Mouse (Mus musculus) kidney, postnatal 0 days (tissue): Measurements from ENCODE around the gene Tmem82. TPM values are rescaled to one million over a fixed set of nuclear protein-coding genes. Genes with fewer than 3 reads are reported as not detected.

Source experiments
- ATAC-seq: fragments of 200-750 bp; cut with Nextera tagmentation; replicated peaks from 2 replicates; pipeline ENCODE4 v1.8.0; 2017; ENCODE audit warnings: low read depth, moderate number of reproducible peaks, moderate TSS enrichment, moderate library complexity; ENCODE audit not compliant: low FRiP score
- DNase-seq: peaks from one replicate; pipeline ENCODE4 v3.0.0-alpha.2; 2016; ENCODE audit warnings: low spot score
- H3K27ac ChIP-seq: fragments of 300-500 bp; sonication (generic); 2 replicates; pipeline ENCODE4 v1.5.1; 2014; ENCODE audit warnings: mild to moderate bottlenecking
- H3K27me3 ChIP-seq: fragments of 300-500 bp; sonication (generic); 2 replicates; pipeline ENCODE4 v1.6.1; 2014; ENCODE audit warnings: low read length, mixed read lengths; ENCODE audit not compliant: insufficient read depth
- H3K36me3 ChIP-seq: fragments of 300-500 bp; sonication (generic); 2 replicates; pipeline ENCODE4 v1.6.1; 2014; ENCODE audit warnings: low read length, mixed read lengths; ENCODE audit not compliant: insufficient read depth
- H3K4me1 ChIP-seq: fragments of 300-500 bp; sonication (generic); replicated peaks from 2 replicates; pipeline ENCODE4 v1.6.1; 2014; ENCODE audit warnings: antibody characterized with exemption, low read length, mixed read lengths; ENCODE audit not compliant: insufficient read depth
- H3K4me2 ChIP-seq: fragments of 300-500 bp; sonication (generic); 2 replicates; pipeline ENCODE4 v1.6.1; 2014; ENCODE audit warnings: mild to moderate bottlenecking, low read length, moderate library complexity, mixed read lengths
- H3K4me3 ChIP-seq: fragments of 300-500 bp; sonication (generic); replicated peaks from 2 replicates; pipeline ENCODE4 v1.5.1; 2014; ENCODE audit warnings: low read depth, low read length
- H3K9ac ChIP-seq: fragments of 300-500 bp; sonication (generic); 2 replicates; pipeline ENCODE4 v1.6.1; 2014; ENCODE audit warnings: low read depth, low read length
- H3K9me3 ChIP-seq: fragments of 300-500 bp; sonication (generic); replicated peaks from 2 replicates; pipeline ENCODE4 v1.6.1; 2016; ENCODE audit warnings: low read length, inconsistent platforms, mixed read lengths
- CTCF ChIP-seq: IDR thresholded peaks from 2 replicates; pipeline ENCODE4 v1.5.1; 2016; ENCODE audit warnings: antibody characterized with exemption, low read depth, mild to moderate bottlenecking, moderate library complexity
- WGBS: fragments of 180-500 bp; shearing (Covaris S2); extraction: QIAGEN DNeasy Blood & Tissue Kit; methylation state at CpG from one replicate; pipeline ENCODE4 v1.1.7; 2014; 5-methylcytosine and 5-hydroxymethylcytosine counted together
- polyA plus RNA-seq: library from polyadenylated mRNA; unstranded; fragments of >200 nt; fragmentation: Nextera tagmentation; extraction: Ambion mirVana; gene quantifications from 2 replicates; pipeline ENCODE4 v1.2.1, GENCODE M21; 2015

The Tmem82 gene
- 7.7 and 9.5 TPM in 2 replicates for polyA plus RNA-seq

- H3K4me3 ChIP-seq = peak within 1 kb of the TSS; percentile 18
- H3K27ac ChIP-seq = peak within 1 kb of the TSS; percentile 73; the same call in 1 of the 2 replicates
- no peaks in the 10 kb centered on the region for H3K9me3 ChIP-seq
- H3K4me1 ChIP-seq = peaks cover 17% of the 10 kb centered on the region; the same call in 1 of the 2 replicates
- no peaks in the 10 kb centered on the region for H3K27me3 ChIP-seq
- no peaks in the 10 kb centered on the region for H3K36me3 ChIP-seq
- WGBS = 19% methylated on average over 20 of the region's 20 CpGs
- H3K4me2 ChIP-seq = peak within 1 kb of the TSS; percentile 58
- DNase-seq = peak; percentile 79
- H3K9ac ChIP-seq = peak within 1 kb of the TSS; percentile 40
- peak; percentile 73 for TF ChIP-seq CTCF
- no peak for ATAC-seq
Observed at GRCm38 (mm10) chr4:141618565-141619243, at the start of gene Tmem82. Tmem82 (minus strand) TSS chr4:141618633.

DNA sequence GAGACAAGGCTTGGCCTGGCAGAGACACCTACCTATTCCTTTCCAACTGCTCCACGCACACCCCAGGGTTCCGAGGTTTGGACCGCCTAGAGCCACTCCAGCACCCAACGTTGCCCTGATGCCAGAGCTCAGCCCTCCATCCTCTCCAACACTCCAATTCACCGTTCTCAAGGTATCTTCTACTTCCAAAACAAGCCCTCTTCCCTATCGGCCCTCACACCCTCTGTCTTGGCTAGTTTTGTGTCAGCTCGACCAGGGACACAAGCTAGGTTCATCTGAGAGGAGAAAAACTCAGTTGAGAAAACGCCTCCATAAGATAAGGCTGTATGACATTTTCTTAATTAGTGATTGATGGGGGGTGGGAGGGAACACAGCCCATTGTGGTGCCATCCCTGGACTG lies 46.4 kb upstream of the Tmem82 start, which contains the start of gene Plekhm2:
Plekhm2 (minus strand) TSS at position 101 of the 400 bp plus-strand sequence.
- Histone ChIP-seq H3K36me3 (peaks cover 11% of the 10 kb centered on the region; the same call in 1 of the 2 replicates), H3K27me3 (no peaks in the 10 kb centered on the region), H3K4me3 (peak within 1 kb of the TSS; percentile 79), H3K9me3 (no peaks in the 10 kb centered on the region), H3K4me2 (peak within 1 kb of the TSS; percentile 69), H3K9ac (peak within 1 kb of the TSS; percentile 97), H3K4me1 (peaks cover 7% of the 10 kb centered on the region), H3K27ac (peak within 1 kb of the TSS; percentile 84)
- no peak for TF ChIP-seq CTCF
- ATAC-seq = peak; percentile 25; the same call in 1 of the 2 replicates
- whole genome bisulfite sequencing = 69% methylated on average over 8 of the region's 8 CpGs
- no peak for DNase-seq

DNA sequence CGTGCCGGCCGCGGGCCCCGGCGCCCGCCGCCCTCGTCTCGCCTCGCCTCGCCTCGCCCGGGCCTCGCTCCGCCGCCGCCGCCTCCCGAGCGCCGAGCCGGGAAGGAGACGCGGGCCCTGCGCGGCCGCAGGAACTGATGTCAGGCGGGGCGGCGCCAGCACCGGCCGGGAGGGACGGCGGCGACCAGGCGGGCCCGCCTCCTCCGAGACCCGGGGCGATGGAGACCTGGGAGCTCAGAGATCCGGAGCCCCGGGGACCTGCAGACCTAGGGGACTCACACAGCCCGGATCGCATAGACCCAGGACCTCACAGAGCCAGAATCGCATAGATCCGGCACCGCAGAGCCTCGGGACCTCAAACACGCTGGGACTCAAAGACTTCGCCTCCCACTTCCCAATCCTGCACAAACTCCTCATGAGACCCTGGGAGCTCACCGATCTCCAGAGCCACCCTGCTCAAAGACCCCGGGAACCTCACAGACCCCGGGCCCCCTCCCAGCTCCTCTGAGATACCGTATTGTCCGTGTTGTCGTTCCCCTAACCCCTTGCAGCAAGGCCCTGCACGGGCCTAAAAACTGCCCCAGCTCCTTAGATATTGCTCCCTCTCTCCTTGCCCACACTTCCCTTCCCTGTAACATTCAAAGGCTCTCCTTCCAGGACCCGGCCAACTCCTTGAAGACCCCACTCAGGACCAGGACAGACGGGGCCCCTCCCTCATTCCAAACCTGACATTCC lies 45.7 kb upstream of the Tmem82 start:
- Histone ChIP-seq H3K9ac (peak overlapping the region; percentile 97), H3K9me3 (no peaks in the 10 kb centered on the region), H3K36me3 (peaks cover 11% of the 10 kb centered on the region; the same call in 1 of the 2 replicates), H3K4me1 (peaks cover 7% of the 10 kb centered on the region), H3K4me3 (peak overlapping the region; percentile 79), H3K27me3 (no peaks in the 10 kb centered on the region), H3K4me2 (peak overlapping the region; percentile 69), H3K27ac (peak overlapping the region; percentile 84)
- under 1% methylated on average over 44 of the region's 60 CpGs for WGBS
- peak; percentile 76 for DNase-seq
- TF ChIP-seq CTCF = no peak
- ATAC-seq = peak; percentile 82

DNA sequence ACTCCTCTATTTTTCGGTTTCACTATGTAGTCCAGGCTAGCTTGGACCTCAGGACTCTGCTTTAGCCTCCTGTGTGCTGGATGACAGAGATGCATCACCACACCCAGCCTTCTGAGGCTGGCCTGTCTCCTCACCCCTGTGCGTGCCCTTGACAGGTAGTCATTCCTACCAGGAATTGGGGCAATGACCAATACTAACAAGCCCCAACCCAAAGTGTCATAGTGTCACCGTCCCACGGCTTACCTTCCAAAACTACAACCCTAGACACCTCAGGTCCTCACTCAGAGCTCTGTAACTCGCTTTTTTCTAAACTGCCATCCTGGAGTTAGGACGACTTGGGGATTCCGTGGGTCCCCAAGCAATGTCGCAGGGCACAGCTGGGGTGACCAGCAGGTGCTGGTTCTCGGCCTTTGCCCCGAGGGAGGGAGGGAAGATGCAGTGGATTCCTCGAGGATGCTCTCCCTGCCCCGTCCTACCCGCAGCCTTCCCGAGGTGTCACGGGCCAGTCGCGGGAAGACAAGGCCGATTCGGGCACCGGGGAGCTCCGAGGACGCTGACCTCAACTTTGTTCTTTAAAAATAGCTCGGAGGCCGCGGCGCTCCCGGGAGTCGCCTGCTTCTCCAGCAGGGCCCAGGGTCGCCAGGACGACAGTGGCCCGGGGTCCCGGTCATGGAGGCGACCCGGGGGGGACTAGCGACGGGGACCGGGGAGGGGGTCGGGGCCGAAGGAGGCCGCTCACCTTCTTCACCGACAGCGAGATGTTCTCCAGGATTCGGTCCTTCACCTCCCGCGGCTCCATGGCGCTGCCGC lies 44.9 kb upstream of the Tmem82 start:
- peak overlapping the region; percentile 69 for H3K4me2 ChIP-seq
- H3K27ac ChIP-seq = peak overlapping the region; percentile 84
- peaks cover 11% of the 10 kb centered on the region; the same call in 1 of the 2 replicates for H3K36me3 ChIP-seq
- DNase-seq = no peak
- TF ChIP-seq CTCF = no peak
- H3K4me3 ChIP-seq = peak overlapping the region; percentile 79
- peak overlapping the region; percentile 97 for H3K9ac ChIP-seq
- H3K4me1 ChIP-seq = peaks cover 7% of the 10 kb centered on the region
- no peaks in the 10 kb centered on the region for H3K27me3 ChIP-seq
- 3% methylated on average over 39 of the region's 47 CpGs for WGBS
- ATAC-seq = 0 out of 2 replicates have a peak, but pooled peaks have one; percentile 12
- no peaks in the 10 kb centered on the region for H3K9me3 ChIP-seq

- 87% methylated on average over 11 of the region's 11 CpGs for WGBS
Observed at GRCm38 (mm10) chr4:141660884-141661283, 42.5 kb upstream of the Tmem82 start.

GRCm38 (mm10) chr4:141659739-141660138 lies 41.3 kb upstream of the Tmem82 start:
- ATAC-seq = no peak
- H3K27ac ChIP-seq = no peak overlapping the region
- H3K36me3 ChIP-seq = peaks cover 15% of the 10 kb centered on the region; the same call in 1 of the 2 replicates
- no peak overlapping the region for H3K4me3 ChIP-seq
- 56% methylated on average over 4 of the region's 4 CpGs for WGBS
- peaks cover 5% of the 10 kb centered on the region for H3K4me1 ChIP-seq
- TF ChIP-seq CTCF = peak; percentile 46; the same call in 1 of the 2 replicates
- no peak overlapping the region for H3K9ac ChIP-seq
- no peaks in the 10 kb centered on the region for H3K9me3 ChIP-seq
- H3K4me2 ChIP-seq = no peak overlapping the region
- no peaks in the 10 kb centered on the region for H3K27me3 ChIP-seq
- no peak for DNase-seq

More at GRCm38 (mm10) chr4:141660884-141661283, 42.5 kb upstream of the Tmem82 start:
- DNase-seq = no peak
- Histone ChIP-seq H3K27me3 (no peaks in the 10 kb centered on the region), H3K36me3 (peaks cover 15% of the 10 kb centered on the region; the same call in 1 of the 2 replicates), H3K9me3 (no peaks in the 10 kb centered on the region), H3K4me2 (no peak overlapping the region), H3K4me1 (peaks cover 7% of the 10 kb centered on the region), H3K4me3 (no peak overlapping the region), H3K27ac (no peak overlapping the region), H3K9ac (no peak overlapping the region)
- no peak for ATAC-seq
- TF ChIP-seq CTCF = no peak
